Comparison of ENCODE assay signal across 11 mouse cellular contexts in genomic region chr17:33812475-33812874, GRCm38 (mm10). TPM values are rescaled to one million over a fixed set of nuclear protein-coding genes. Genes with fewer than 3 reads are reported as not detected.
A peak's percentile ranks its signal among the peaks of the same experiment; 100 is the strongest.
DNase-seq lines count a peak whose midpoint lies in the region; ATAC-seq lines count a peak whose summit lies in the region.
"Had no signal": no experiment of that assay in that cellular context is flagged by ENCODE, and none has a peak within 500 bp of the region (broad histone marks: within the 10 kb centered on the region; RNA-seq: fewer than 3 reads in every experiment).

No protein-coding gene starts in this region.

- H3K9ac ChIP-seq in heart, embryonic 14.5 days (ENCODE audit: low read length), result peak overlapping the region; percentile 41; the same call in 1 of the 2 replicates
- H3K9ac ChIP-seq: limb, embryonic 15.5 days had no signal

- WGBS in heart, embryonic 14.5 days, result 55% methylated on average over 3 of the region's 3 CpGs

- 0 out of 2 replicates have a peak, but pooled peaks cover 4% of the 10 kb centered on the region for H3K36me3 ChIP-seq in heart, embryonic 14.5 days (ENCODE audit: control insufficient read depth, insufficient read depth, low read length)
- H3K36me3 ChIP-seq: limb, embryonic 15.5 days had no signal

- ATAC-seq in heart, embryonic 14.5 days (ENCODE audit: insufficient number of reproducible peaks, insufficient read depth, low FRiP score, low read depth), result no peak
- ATAC-seq in erythroblast, adult 5-6 weeks (replicated peaks; ENCODE audit: low FRiP score, poor library complexity, severe bottlenecking), result no peak

- peak; percentile 46 for DNase-seq in kidney, adult 9 months
- no peak for DNase-seq in kidney, adult 18-20 months
- peak; percentile 47 for DNase-seq in Muller cell, postnatal 12 days (ENCODE audit: inconsistent ontology term)
- peak; percentile 36 for DNase-seq in lung, postnatal 10 days
- DNase-seq in gastrocnemius, postnatal 36 days, result no peak
- DNase-seq in spleen, postnatal 14 days (ENCODE audit: low spot score in 2 of 2), result no peak
- DNase-seq: gastrocnemius, postnatal 10 days; thymus, postnatal 4 days had no signal

- H3K27me3 ChIP-seq in heart, embryonic 14.5 days (ENCODE audit: control insufficient read depth, insufficient read depth, low read length), result peaks cover 21% of the 10 kb centered on the region

- H3K4me2 ChIP-seq in heart, embryonic 14.5 days (ENCODE audit: low read length), result peak overlapping the region; percentile 91
- H3K4me2 ChIP-seq: limb, embryonic 15.5 days had no signal

- no peak overlapping the region for H3K4me3 ChIP-seq in heart, embryonic 14.5 days (ENCODE audit: control insufficient read depth in 1 of 2, insufficient read depth in 1 of 2, low read depth in 1 of 2, low read length in 2 of 2)
- H3K4me3 ChIP-seq: limb, embryonic 15.5 days had no signal

- H3K27ac ChIP-seq in heart, embryonic 14.5 days (replicated peaks in 1 of 2; ENCODE audit: control insufficient read depth in 1 of 2, insufficient read depth in 1 of 2, low read depth in 2 of 2, low read length in 2 of 2), result peak overlapping the region; percentile 45 to 67
- H3K27ac ChIP-seq: limb, embryonic 15.5 days had no signal

- intact Hi-C loops in gastrocnemius, postnatal 36 days (cut with DNase I), result no loop called here

- H3K4me1 ChIP-seq in heart, embryonic 14.5 days (ENCODE audit: control insufficient read depth in 2 of 2, insufficient read depth in 2 of 2, low read length in 2 of 2), result peaks cover 24 to 27% of the 10 kb centered on the region in 2 experiments

- no peaks in the 10 kb centered on the region for H3K9me3 ChIP-seq in heart, embryonic 14.5 days (ENCODE audit: control insufficient read depth, low read length)
- H3K9me3 ChIP-seq: limb, embryonic 15.5 days had no signal

RNA-seq across cellular contexts. Expression of gene Kank3, which starts 2.2 kb away (rescaled TPM):
- polyA plus RNA-seq in heart, embryonic 14.5 days (2014; fragmentation: Nextera tagmentation; extraction: Ambion mirVana), result 53.8 and 54.2 TPM in 2 replicates
- total RNA-seq in erythroblast, adult 5-6 weeks (2015; ENCODE audit: low replicate concordance), result not detected in 2 replicates
- total RNA-seq in erythroblast, adult 5-6 weeks (2017; ENCODE audit: low replicate concordance), result 0.42 and 1.3 TPM in 2 replicates
- total RNA-seq in gastrocnemius, postnatal 36 days (2021), result 10 to 100 TPM; 15.3 to 22.5 TPM

RNA-seq across cellular contexts. Expression of gene Rps28, which starts 11.9 kb away (rescaled TPM):
- polyA plus RNA-seq in heart, embryonic 14.5 days (2014; fragmentation: Nextera tagmentation; extraction: Ambion mirVana), result 653 and 768 TPM in 2 replicates
- total RNA-seq in erythroblast, adult 5-6 weeks (2015; ENCODE audit: low replicate concordance), result 216 and 275 TPM in 2 replicates
- 302 and 335 TPM in 2 replicates for total RNA-seq in erythroblast, adult 5-6 weeks (2017; ENCODE audit: low replicate concordance)
- 100 to 1,000 TPM; 503 to 584 TPM for total RNA-seq in gastrocnemius, postnatal 36 days (2021)

RNA-seq across cellular contexts. Expression of gene Ndufa7, which starts 11.9 kb away (rescaled TPM):
- polyA plus RNA-seq in heart, embryonic 14.5 days (2014; fragmentation: Nextera tagmentation; extraction: Ambion mirVana), result 628 and 707 TPM in 2 replicates
- total RNA-seq in erythroblast, adult 5-6 weeks (2015; ENCODE audit: low replicate concordance), result 50.6 and 57.5 TPM in 2 replicates
- 35.4 and 46.6 TPM in 2 replicates for total RNA-seq in erythroblast, adult 5-6 weeks (2017; ENCODE audit: low replicate concordance)
- 100 to 1,000 TPM; 325 to 364 TPM for total RNA-seq in gastrocnemius, postnatal 36 days (2021)

RNA-seq across cellular contexts. Expression of gene Cd320, which starts 30.4 kb away (rescaled TPM):
- 43.5 and 49.2 TPM in 2 replicates for polyA plus RNA-seq in heart, embryonic 14.5 days (2014; fragmentation: Nextera tagmentation; extraction: Ambion mirVana)
- 3.1 and 3.3 TPM in 2 replicates for total RNA-seq in erythroblast, adult 5-6 weeks (2015; ENCODE audit: low replicate concordance)
- not detected in 2 replicates for total RNA-seq in erythroblast, adult 5-6 weeks (2017; ENCODE audit: low replicate concordance)
- total RNA-seq in gastrocnemius, postnatal 36 days (2021), result 10 to 100 TPM; 13.3 to 15.2 TPM

RNA-seq across cellular contexts. Expression of gene Angptl4, which starts 30.8 kb away (rescaled TPM):
- polyA plus RNA-seq in heart, embryonic 14.5 days (2014; fragmentation: Nextera tagmentation; extraction: Ambion mirVana), result 13.5 and 16.4 TPM in 2 replicates
- total RNA-seq in erythroblast, adult 5-6 weeks (2015; ENCODE audit: low replicate concordance), result 0.96 and 1.5 TPM in 2 replicates
- total RNA-seq in erythroblast, adult 5-6 weeks (2017; ENCODE audit: low replicate concordance), result 1.1 and 4.3 TPM in 2 replicates
- 10 to 100 TPM in 1 of 2 experiments, 1 to 10 TPM in 1; 8.0 to 11.7 TPM for total RNA-seq in gastrocnemius, postnatal 36 days (2021)

Comparison
In these comparisons a context has a peak if more than half of its experiments do, and no peak if none do; other contexts are left out.
1. DNase-seq: peak in kidney, adult 9 months (single experiment), Muller cell, postnatal 12 days (single experiment) and lung, postnatal 10 days (single experiment); none in kidney, adult 18-20 months (single experiment), gastrocnemius, postnatal 36 days (0 of 2) and spleen, postnatal 14 days (0 of 2).
2. RNA of gene Kank3, which starts 2.2 kb away (total RNA-seq): 15.3 to 22.5 TPM in gastrocnemius, postnatal 36 days; 0.42 to 1.3 TPM in erythroblast, adult 5-6 weeks; every median in the first group is over 4 times any median in the second.
3. RNA of gene Ndufa7, which starts 11.9 kb away (total RNA-seq): 325 to 364 TPM in gastrocnemius, postnatal 36 days; 35.4 to 57.5 TPM in erythroblast, adult 5-6 weeks; every median in the first group is over 4 times any median in the second.